Mouse (Mus musculus) spleen, adult 18-20 months (tissue): ENCODE measurements around the gene Hebp1.

Experiments used
- DNase-seq, 2 experiments: peaks; one replicate each; pipeline ENCODE4 v3.0.0; 2022; ENCODE audit warnings: mixed read lengths in 2 of 2

Gene Hebp1

GRCm38 (mm10) chr6:135196707-135197106 lies 1.1 kb downstream of the Hebp1 start:
- no peak for DNase-seq

- DNase-seq = no peak
Measured at GRCm38 (mm10) chr6:135194907-135195306, 2.9 kb downstream of the Hebp1 start.

GRCm38 (mm10) chr6:135193733-135194132 lies 4.1 kb downstream of the Hebp1 start:
- DNase-seq = no peak

GRCm38 (mm10) chr6:135192993-135193392 lies 4.8 kb downstream of the Hebp1 start:
- DNase-seq = no peak

- no peak for DNase-seq
Measured at GRCm38 (mm10) chr6:135191906-135192305, 5.9 kb downstream of the Hebp1 start.

- DNase-seq = no peak
Measured at GRCm38 (mm10) chr6:135190122-135190521, 7.7 kb downstream of the Hebp1 start.

GRCm38 (mm10) chr6:135188629-135189028 lies 9.2 kb downstream of the Hebp1 start:
- DNase-seq = no peak

GRCm38 (mm10) chr6:135187076-135187917 lies 10.5 kb downstream of the Hebp1 start:
- DNase-seq = no peak

- DNase-seq = no peak
Measured at GRCm38 (mm10) chr6:135183961-135184360, 13.9 kb downstream of the Hebp1 start.

- DNase-seq = no peak
Measured at GRCm38 (mm10) chr6:135182925-135183324, 14.9 kb downstream of the Hebp1 start.

- no peak for DNase-seq
Measured at GRCm38 (mm10) chr6:135178599-135178998, 19.2 kb downstream of the Hebp1 start.

GRCm38 (mm10) chr6:135177271-135177670 lies 20.6 kb downstream of the Hebp1 start:
- no peak for DNase-seq

- DNase-seq = no peak
Measured at GRCm38 (mm10) chr6:135175014-135175413, 22.8 kb downstream of the Hebp1 start.

GRCm38 (mm10) chr6:135171736-135172135 lies 26.1 kb downstream of the Hebp1 start:
- DNase-seq = no peak

- no peak for DNase-seq
Measured at GRCm38 (mm10) chr6:135169246-135169645, 28.6 kb downstream of the Hebp1 start.

- DNase-seq = peak; percentile 14 to 22
Measured at GRCm38 (mm10) chr6:135168471-135168870, 29.4 kb downstream of the Hebp1 start.

- peak; percentile 64 to 78 for DNase-seq
Measured at GRCm38 (mm10) chr6:135167380-135168311, 30.2 kb downstream of the Hebp1 start.

- DNase-seq = no peak
Measured at GRCm38 (mm10) chr6:135166712-135167111, 31.1 kb downstream of the Hebp1 start.

- DNase-seq = no peak
Measured at GRCm38 (mm10) chr6:135166262-135166661, 31.6 kb downstream of the Hebp1 start.

GRCm38 (mm10) chr6:135165706-135166105 lies 32.1 kb downstream of the Hebp1 start:
- no peak for DNase-seq

GRCm38 (mm10) chr6:135165191-135165590 lies 32.6 kb downstream of the Hebp1 start:
- no peak for DNase-seq

- DNase-seq = no peak
Measured at GRCm38 (mm10) chr6:135162861-135163260, 35.0 kb downstream of the Hebp1 start.

- DNase-seq = no peak
Measured at GRCm38 (mm10) chr6:135162311-135162710, 35.5 kb downstream of the Hebp1 start.

- no peak for DNase-seq
Measured at GRCm38 (mm10) chr6:135161356-135161755, 36.5 kb downstream of the Hebp1 start.
